Mouse (Mus musculus) intestine, embryonic 14.5 days (tissue): Measurements from ENCODE around the gene Eefsec. TPM values are rescaled to one million over a fixed set of nuclear protein-coding genes. Genes with fewer than 3 reads are reported as not detected.

Experiments used
- ATAC-seq: fragments of 200-750 bp; cut with Nextera tagmentation; replicated peaks from 2 replicates; pipeline ENCODE4 v1.8.0; 2017; ENCODE audit warnings: low read depth, moderate number of reproducible peaks, moderate TSS enrichment, moderate library complexity; ENCODE audit not compliant: low FRiP score, low TSS enrichment
- DNase-seq: peaks from one replicate; pipeline ENCODE4 v3.0.0-alpha.2; 2018; ENCODE audit warnings: low spot score
- H3K27ac ChIP-seq: fragments of 300-500 bp; sonication (generic); 2 replicates; pipeline ENCODE4 v1.5.1; 2014; ENCODE audit warnings: low read depth, mild to moderate bottlenecking, control low read depth
- H3K27me3 ChIP-seq: fragments of 300-500 bp; sonication (generic); replicated peaks from 2 replicates; pipeline ENCODE4 v1.6.1; 2014; ENCODE audit warnings: low read length, control low read depth; ENCODE audit not compliant: control insufficient read depth, insufficient read depth
- H3K36me3 ChIP-seq: fragments of 300-500 bp; sonication (generic); 2 replicates; pipeline ENCODE4 v1.6.1; 2014; ENCODE audit warnings: low read length, control low read depth; ENCODE audit not compliant: control insufficient read depth, insufficient read depth
- H3K4me1 ChIP-seq: fragments of 300-500 bp; sonication (generic); replicated peaks from 2 replicates; pipeline ENCODE4 v1.6.1; 2014; ENCODE audit warnings: low read length, control low read depth, mixed read lengths; ENCODE audit not compliant: control insufficient read depth, insufficient read depth
- H3K4me2 ChIP-seq: fragments of 300-500 bp; sonication (generic); 2 replicates; pipeline ENCODE4 v1.6.1; 2014; ENCODE audit warnings: low read length
- H3K4me3 ChIP-seq: fragments of 300-500 bp; sonication (generic); 2 replicates; pipeline ENCODE4 v1.5.1; 2014; ENCODE audit warnings: low read depth, low read length, control low read depth, mixed read lengths
- H3K9ac ChIP-seq: fragments of 300-500 bp; sonication (generic); 2 replicates; pipeline ENCODE4 v1.6.1; 2014; ENCODE audit warnings: mild to moderate bottlenecking, low read length
- H3K9me3 ChIP-seq: fragments of 300-500 bp; sonication (generic); 2 replicates; pipeline ENCODE4 v1.6.1; 2016; ENCODE audit warnings: low read length, control low read depth; ENCODE audit not compliant: control insufficient read depth
- WGBS: fragments of 180-500 bp; shearing (Covaris S2); extraction: QIAGEN DNeasy Blood & Tissue Kit; methylation state at CpG from one replicate; pipeline ENCODE4 v1.1.7; 2014; 5-methylcytosine and 5-hydroxymethylcytosine counted together
- polyA plus RNA-seq: library from polyadenylated mRNA; unstranded; fragments of >200 nt; fragmentation: Nextera tagmentation; extraction: Ambion mirVana; gene quantifications from 2 replicates; pipeline ENCODE4 v1.2.1, GENCODE M21; 2014

The Eefsec gene
- polyA plus RNA-seq, 1 experiment from 2014 or later = 45.1 TPM

DNA sequence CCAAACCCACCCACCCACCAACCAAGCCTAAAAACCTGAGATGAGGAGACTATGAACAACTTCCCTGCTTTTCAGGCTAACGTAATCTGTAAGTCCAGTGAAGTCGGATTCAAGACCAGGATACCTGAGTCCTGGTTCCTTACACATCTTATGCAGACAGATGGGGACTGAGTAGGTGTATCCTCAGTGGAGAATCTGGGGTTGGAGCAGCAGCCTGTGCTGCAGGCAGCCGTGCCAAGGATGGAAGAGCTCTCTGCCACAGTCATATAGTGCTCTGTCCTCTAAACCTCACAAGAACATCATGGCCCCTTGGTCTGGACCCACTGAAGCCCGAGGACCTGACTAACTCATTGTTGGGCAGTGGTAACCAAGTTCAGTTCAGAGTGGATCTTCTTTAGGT lies 169.1 kb downstream of the Eefsec start:
- 96% methylated on average over 4 of the region's 4 CpGs for WGBS
- Histone ChIP-seq H3K9me3 (no peaks in the 10 kb centered on the region), H3K27ac (no peak overlapping the region), H3K4me1 (0 out of 2 replicates have a peak, but pooled peaks cover under 1% of the 10 kb centered on the region), H3K27me3 (no peaks in the 10 kb centered on the region), H3K4me2 (no peak overlapping the region), H3K9ac (no peak overlapping the region), H3K4me3 (no peak overlapping the region), H3K36me3 (no peaks in the 10 kb centered on the region)
- ATAC-seq (no peak), DNase-seq (no peak)

DNA sequence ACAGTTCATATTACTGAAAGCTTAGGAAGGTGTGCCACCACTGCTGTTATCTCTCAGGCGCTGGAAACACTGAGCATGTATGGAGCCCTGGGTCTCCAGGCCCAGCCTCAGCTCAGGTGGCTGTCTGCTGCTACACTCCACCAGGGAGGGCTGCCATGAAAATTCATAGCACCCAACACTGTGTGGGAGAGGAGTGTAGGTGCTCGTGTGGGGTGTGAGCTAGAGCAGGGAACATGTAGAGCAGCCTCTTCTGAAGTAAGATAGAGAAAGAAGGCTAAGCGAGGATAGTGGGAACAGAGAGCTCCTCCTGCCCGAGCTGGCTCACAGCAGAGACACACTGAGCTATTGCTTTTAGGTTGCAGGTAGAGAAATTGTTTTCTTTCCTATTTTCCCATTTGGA lies 170.1 kb downstream of the Eefsec start:
- 68% methylated on average over 4 of the region's 4 CpGs for WGBS
- 0 out of 2 replicates have a peak, but pooled peaks cover 7% of the 10 kb centered on the region for H3K4me1 ChIP-seq

GRCm38 (mm10) chr6:88274623-88275022 lies 171.7 kb downstream of the Eefsec start:
- 0 out of 2 replicates have a peak, but pooled peaks cover 7% of the 10 kb centered on the region for H3K4me1 ChIP-seq
- H3K27me3 ChIP-seq = no peaks in the 10 kb centered on the region
- no peak for DNase-seq
- no peaks in the 10 kb centered on the region for H3K9me3 ChIP-seq
- ATAC-seq = no peak
- WGBS = 55% methylated on average over 6 of the region's 6 CpGs
- no peak overlapping the region for H3K9ac ChIP-seq
- H3K4me2 ChIP-seq = no peak overlapping the region
- no peak overlapping the region for H3K27ac ChIP-seq
- H3K4me3 ChIP-seq = no peak overlapping the region
- H3K36me3 ChIP-seq = no peaks in the 10 kb centered on the region

More for the DNA sequence above, 170.1 kb downstream of the Eefsec start:
- DNase-seq = no peak
- H3K9me3 ChIP-seq = no peaks in the 10 kb centered on the region
- no peak for ATAC-seq
- H3K36me3 ChIP-seq = no peaks in the 10 kb centered on the region
- no peak overlapping the region for H3K4me3 ChIP-seq
- no peak overlapping the region for H3K4me2 ChIP-seq
- no peak overlapping the region for H3K9ac ChIP-seq
- H3K27me3 ChIP-seq = no peaks in the 10 kb centered on the region
- no peak overlapping the region for H3K27ac ChIP-seq

GRCm38 (mm10) chr6:88267970-88268369 lies 178.4 kb downstream of the Eefsec start:
- H3K27ac ChIP-seq = no peak overlapping the region
- no peaks in the 10 kb centered on the region for H3K27me3 ChIP-seq
- no peak overlapping the region for H3K9ac ChIP-seq
- H3K4me3 ChIP-seq = no peak overlapping the region
- no peak overlapping the region for H3K4me2 ChIP-seq
- ATAC-seq (no peak), DNase-seq (no peak)
- no peaks in the 10 kb centered on the region for H3K36me3 ChIP-seq
- H3K9me3 ChIP-seq = no peaks in the 10 kb centered on the region
- 83% methylated on average over 2 of the region's 2 CpGs for WGBS
- H3K4me1 ChIP-seq = 0 out of 2 replicates have a peak, but pooled peaks cover 7% of the 10 kb centered on the region

- Histone ChIP-seq H3K4me2 (no peak overlapping the region), H3K27ac (no peak overlapping the region), H3K4me3 (no peak overlapping the region), H3K36me3 (no peaks in the 10 kb centered on the region), H3K27me3 (no peaks in the 10 kb centered on the region), H3K9ac (no peak overlapping the region), H3K9me3 (no peaks in the 10 kb centered on the region), H3K4me1 (0 out of 2 replicates have a peak, but pooled peaks cover 5% of the 10 kb centered on the region)
- 86% methylated on average over 3 of the region's 3 CpGs for WGBS
- ATAC-seq = no peak
- no peak for DNase-seq
Measured at GRCm38 (mm10) chr6:88267068-88267467, 179.3 kb downstream of the Eefsec start.

DNA sequence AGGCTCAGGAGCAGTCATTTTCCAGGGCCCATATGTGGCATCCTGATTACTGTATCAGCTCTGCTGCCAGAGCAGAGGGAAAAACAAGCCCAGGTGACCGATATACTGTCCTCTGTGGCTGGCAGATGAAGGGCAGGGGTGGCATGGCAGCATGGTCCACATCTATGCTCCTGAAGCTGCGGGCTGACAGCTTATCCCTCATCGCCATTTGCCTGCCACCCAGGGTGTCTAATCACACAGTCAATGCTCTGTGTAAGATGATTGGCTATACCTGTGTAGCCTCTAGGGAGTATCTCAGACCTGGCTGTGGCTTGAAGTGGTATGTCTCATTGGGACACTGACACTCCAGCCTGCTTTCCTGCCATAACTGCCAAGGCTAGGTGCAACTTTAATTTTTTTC lies 180.3 kb downstream of the Eefsec start:
- no peak overlapping the region for H3K27ac ChIP-seq
- no peak overlapping the region for H3K4me2 ChIP-seq
- no peaks in the 10 kb centered on the region for H3K4me1 ChIP-seq
- WGBS = 90% methylated on average over 3 of the region's 3 CpGs
- no peak for DNase-seq
- no peaks in the 10 kb centered on the region for H3K36me3 ChIP-seq
- no peak overlapping the region for H3K4me3 ChIP-seq
- no peaks in the 10 kb centered on the region for H3K9me3 ChIP-seq
- no peak for ATAC-seq
- no peak overlapping the region for H3K9ac ChIP-seq
- no peaks in the 10 kb centered on the region for H3K27me3 ChIP-seq

DNA sequence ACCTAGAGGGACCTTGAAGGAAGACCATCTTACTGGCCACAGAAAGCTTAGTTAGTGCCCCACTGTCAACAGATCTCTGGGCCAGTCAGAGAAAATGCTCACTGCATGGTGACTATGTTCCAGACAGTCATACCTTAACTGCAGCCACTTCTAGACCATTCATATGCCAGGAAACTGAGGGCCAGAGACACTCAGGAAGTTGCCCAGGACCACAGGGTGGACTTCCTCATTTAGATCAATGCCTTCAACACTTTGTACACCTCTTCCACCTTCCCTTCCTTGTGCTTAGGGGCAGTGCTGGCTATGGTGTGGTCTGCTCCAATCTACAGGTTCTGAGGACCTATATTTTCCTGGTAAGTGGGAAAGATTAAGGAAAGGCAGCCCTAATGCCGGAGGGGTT lies 181.0 kb downstream of the Eefsec start:
- H3K36me3 ChIP-seq = no peaks in the 10 kb centered on the region
- H3K27ac ChIP-seq = no peak overlapping the region
- DNase-seq = no peak
- no peak overlapping the region for H3K4me3 ChIP-seq
- no peak overlapping the region for H3K4me2 ChIP-seq
- H3K9me3 ChIP-seq = no peaks in the 10 kb centered on the region
- no peak overlapping the region for H3K9ac ChIP-seq
- H3K4me1 ChIP-seq = no peaks in the 10 kb centered on the region
- ATAC-seq = no peak
- H3K27me3 ChIP-seq = no peaks in the 10 kb centered on the region
- WGBS = 91% methylated on average over 1 of the region's 1 CpGs

DNA sequence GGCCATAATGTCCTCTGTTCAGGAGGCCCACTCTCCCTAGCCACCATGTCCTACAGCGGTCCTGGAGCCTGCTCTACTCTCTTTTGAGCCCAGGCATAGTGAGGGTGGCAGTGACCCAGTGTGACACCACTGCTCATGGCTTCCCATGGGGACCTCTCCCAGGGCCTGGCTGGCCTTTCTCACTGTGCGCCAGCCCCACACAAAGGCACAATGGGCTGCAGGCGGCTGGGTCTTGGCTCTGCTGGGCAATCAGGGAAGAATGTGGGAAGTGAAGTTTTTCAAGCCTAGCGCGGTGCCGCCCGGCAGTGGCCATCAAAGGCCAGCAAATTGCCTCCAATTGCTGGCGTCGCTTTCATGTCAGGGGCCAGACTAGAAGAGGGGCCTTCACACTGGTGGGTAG lies 184.2 kb downstream of the Eefsec start:
- H3K27me3 ChIP-seq = no peaks in the 10 kb centered on the region
- no peak overlapping the region for H3K4me3 ChIP-seq
- H3K4me2 ChIP-seq = no peak overlapping the region
- no peak for ATAC-seq
- H3K9ac ChIP-seq = no peak overlapping the region
- H3K4me1 ChIP-seq = no peaks in the 10 kb centered on the region
- H3K27ac ChIP-seq = no peak overlapping the region
- 44% methylated on average over 9 of the region's 9 CpGs for WGBS
- DNase-seq = no peak
- H3K9me3 ChIP-seq = no peaks in the 10 kb centered on the region
- H3K36me3 ChIP-seq = peaks cover 3% of the 10 kb centered on the region; the same call in 1 of the 2 replicates

DNA sequence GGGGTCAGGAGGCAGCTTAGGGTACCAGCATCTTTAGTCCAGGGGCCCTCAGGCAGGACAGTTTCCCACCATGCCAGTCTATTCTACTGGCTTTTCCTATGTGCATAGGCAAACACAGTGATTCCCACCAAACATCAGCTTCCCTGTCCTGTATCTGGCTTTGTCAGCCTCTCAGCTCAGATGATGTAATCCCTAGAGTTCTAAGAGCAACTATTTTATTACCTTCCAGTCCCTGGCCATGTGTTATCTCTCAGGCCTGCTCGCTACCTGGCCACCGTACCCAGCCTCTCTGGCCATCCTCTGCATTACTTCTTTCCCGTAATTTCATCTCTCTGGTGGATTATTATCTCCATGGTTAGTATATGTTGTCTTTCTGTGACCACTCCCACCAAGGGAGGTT lies 185.7 kb downstream of the Eefsec start:
- ATAC-seq = no peak
- Histone ChIP-seq H3K27ac (no peak overlapping the region), H3K4me1 (no peaks in the 10 kb centered on the region), H3K9me3 (no peaks in the 10 kb centered on the region), H3K4me3 (no peak overlapping the region), H3K9ac (no peak overlapping the region), H3K4me2 (no peak overlapping the region), H3K27me3 (no peaks in the 10 kb centered on the region), H3K36me3 (peaks cover 3% of the 10 kb centered on the region; the same call in 1 of the 2 replicates)
- 65% methylated on average over 3 of the region's 3 CpGs for WGBS
- DNase-seq = no peak
